Mouse (Mus musculus): ENCODE measurements at regions not wholly inside any gene's neighbourhood (a gene's known extent, or its start where the extent isn't known, plus 50 kb on each side); places are given as distances from the start of the nearest gene placed in this dataset.

DNA sequence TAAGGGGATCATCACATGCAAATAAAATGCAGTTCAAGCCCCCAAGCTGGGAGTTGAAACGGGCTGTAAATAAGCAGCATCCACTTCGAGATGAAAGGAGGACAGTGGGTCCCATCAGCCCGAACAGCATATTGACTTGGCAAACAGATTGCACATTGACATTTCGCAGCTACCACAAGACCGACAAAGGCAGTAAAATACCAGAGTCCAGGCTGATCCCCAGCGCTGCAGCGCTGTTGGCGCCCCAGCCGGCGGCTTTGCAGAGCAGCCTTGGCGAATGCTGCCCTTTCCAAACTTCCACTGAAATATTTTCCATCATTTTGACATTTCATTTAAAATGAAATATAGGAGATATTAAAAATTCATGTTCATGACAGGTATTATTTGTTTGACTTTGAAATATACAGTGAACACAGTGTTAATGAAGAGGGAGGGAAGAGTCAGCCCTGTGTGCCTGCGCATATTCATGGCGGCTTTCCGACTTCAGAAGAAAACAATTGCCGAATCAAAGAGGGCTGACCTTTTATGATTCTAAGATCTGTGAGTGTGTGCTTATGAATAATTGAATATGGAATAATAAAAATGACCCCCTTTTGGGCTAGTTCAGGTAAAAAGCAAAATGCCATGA lies 98.4 kb downstream of the Sqor start:
- Histone ChIP-seq H3K9me3 (no peaks in the 10 kb centered on the region), H3K9ac (no peak overlapping the region), H3K4me1 (replicated peaks) (no peaks in the 10 kb centered on the region), H3K4me2 (no peak overlapping the region), H3K36me3 (no peaks in the 10 kb centered on the region), H3K27me3 (no peaks in the 10 kb centered on the region), H3K4me3 (no peak overlapping the region), H3K27ac (replicated peaks) (peak overlapping the region; percentile 49)
- WGBS: 60% methylated on average over 15 of the region's 15 CpGs
- no peak for ATAC-seq (ENCODE audit: low FRiP score, low read depth)

GRCm38 (mm10) chr2:122863971-122864348 lies 98.9 kb downstream of the Sqor start:
- no peak overlapping the region for H3K27ac ChIP-seq (replicated peaks)
- no peak overlapping the region for H3K4me3 ChIP-seq
- H3K9ac ChIP-seq: no peak overlapping the region
- no peaks in the 10 kb centered on the region for H3K36me3 ChIP-seq
- no peaks in the 10 kb centered on the region for H3K27me3 ChIP-seq
- no peaks in the 10 kb centered on the region for H3K9me3 ChIP-seq
- 85% methylated on average over 1 of the region's 1 CpGs for WGBS
- H3K4me1 ChIP-seq (replicated peaks): no peaks in the 10 kb centered on the region
- no peak overlapping the region for H3K4me2 ChIP-seq
- ATAC-seq (ENCODE audit: low FRiP score, low read depth): no peak

DNA sequence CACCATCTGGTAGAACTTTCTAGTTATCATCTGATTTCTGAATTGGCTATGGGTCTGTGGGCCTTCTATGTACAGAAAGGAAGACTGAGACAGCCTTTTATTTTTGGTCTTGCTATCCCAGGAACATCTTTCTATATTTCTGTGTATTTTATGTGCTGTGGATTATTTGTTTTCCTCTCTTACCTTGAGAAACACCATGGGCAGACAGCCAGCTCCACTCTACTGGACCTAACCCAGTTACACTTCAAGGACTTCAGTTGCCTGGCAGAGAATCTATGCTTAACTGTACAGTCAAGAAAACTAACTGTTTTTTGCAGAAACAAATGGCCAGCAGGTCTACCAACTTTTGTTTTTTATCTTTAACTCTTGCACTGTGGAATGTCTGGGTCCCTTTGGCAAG lies 122.1 kb downstream of the Sqor start:
- Histone ChIP-seq H3K4me1 (replicated peaks) (no peaks in the 10 kb centered on the region), H3K4me3 (no peak overlapping the region), H3K27me3 (no peaks in the 10 kb centered on the region), H3K36me3 (no peaks in the 10 kb centered on the region), H3K9me3 (no peaks in the 10 kb centered on the region), H3K4me2 (no peak overlapping the region), H3K27ac (replicated peaks) (no peak overlapping the region), H3K9ac (no peak overlapping the region)
- no peak for ATAC-seq (ENCODE audit: low FRiP score, low read depth)

GRCm38 (mm10) chr2:122887526-122887925 lies 122.5 kb downstream of the Sqor start:
- Histone ChIP-seq H3K9me3 (no peaks in the 10 kb centered on the region), H3K4me2 (no peak overlapping the region), H3K27me3 (no peaks in the 10 kb centered on the region), H3K27ac (replicated peaks) (no peak overlapping the region), H3K4me3 (no peak overlapping the region), H3K36me3 (no peaks in the 10 kb centered on the region), H3K4me1 (replicated peaks) (no peaks in the 10 kb centered on the region), H3K9ac (no peak overlapping the region)
- ATAC-seq (ENCODE audit: low FRiP score, low read depth): no peak

DNA sequence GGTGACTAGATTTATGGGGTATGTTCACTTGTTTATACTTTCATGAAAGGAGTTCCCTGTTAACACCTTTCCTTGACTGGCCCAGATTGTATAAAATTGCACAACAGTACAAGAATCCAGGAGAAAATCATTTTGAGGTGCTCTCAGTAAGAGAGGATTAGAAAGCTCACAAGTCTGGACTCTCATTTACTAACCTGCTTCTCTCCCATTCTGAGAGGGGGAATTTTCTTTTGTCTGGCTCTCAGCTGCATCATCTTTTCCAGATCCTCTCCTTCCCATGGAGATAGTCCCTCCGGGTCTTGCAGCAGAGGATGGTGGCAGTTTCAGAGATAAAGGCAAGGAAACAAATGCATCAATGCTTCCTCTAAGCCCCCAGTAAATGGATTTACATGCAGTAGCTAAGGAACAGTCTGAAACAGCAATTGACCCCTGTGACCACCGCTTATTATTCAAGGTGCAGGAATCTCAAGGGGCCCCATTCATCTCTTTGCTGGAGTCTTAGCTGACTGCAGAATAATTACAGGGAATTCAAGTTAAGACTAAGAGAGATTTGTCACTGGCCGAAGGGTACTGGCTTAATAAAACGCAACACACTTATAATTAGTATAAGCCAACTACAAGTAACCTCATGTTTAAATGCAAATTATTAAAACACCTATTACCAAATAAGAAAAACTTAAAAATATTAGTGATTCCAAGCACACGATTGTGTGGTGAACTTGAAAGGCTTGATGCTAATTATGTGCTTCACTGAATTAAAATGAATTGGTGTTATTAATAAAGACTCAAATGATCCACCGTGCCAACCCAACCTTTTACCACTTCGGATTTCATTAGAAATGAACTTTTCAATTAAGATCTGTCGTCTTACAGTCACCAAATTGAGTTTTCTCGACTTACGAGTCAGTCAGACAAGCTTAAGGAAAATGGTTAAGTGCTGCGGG lies 140.4 kb downstream of the Sqor start:
- H3K9ac ChIP-seq: no peak overlapping the region
- no peak overlapping the region for H3K4me2 ChIP-seq
- H3K27ac ChIP-seq (replicated peaks): 0 out of 2 replicates have a peak overlapping the region, but pooled peaks have one; percentile 10

DNA sequence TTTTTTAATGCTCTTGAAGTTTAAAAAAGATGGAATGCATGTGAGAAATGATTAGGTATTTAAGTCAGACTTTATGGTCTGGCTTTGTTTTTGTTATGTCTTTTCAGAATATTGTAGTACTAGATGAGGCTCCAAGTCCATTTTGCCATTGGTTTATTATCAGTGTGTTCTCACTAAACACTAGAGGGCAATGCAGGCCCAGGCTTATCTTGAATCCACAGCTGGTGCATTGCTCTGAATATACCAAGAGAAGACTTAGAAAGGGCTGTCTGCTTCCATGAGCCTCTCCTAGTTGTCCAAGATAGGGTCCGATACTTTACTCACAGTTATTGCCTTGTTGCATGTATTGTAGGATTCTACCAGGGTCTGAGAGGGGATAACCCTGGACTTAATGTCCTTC lies 151.7 kb downstream of the Sqor start:
- Histone ChIP-seq H3K27me3 (no peaks in the 10 kb centered on the region), H3K4me2 (no peak overlapping the region), H3K4me1 (replicated peaks) (no peaks in the 10 kb centered on the region), H3K27ac (replicated peaks) (no peak overlapping the region), H3K9me3 (no peaks in the 10 kb centered on the region), H3K9ac (no peak overlapping the region), H3K36me3 (no peaks in the 10 kb centered on the region), H3K4me3 (no peak overlapping the region)
- ATAC-seq (ENCODE audit: low FRiP score, low read depth): no peak
- WGBS: 88% methylated on average over 1 of the region's 1 CpGs

More for the DNA sequence above, 140.4 kb downstream of the Sqor start:
- 22% methylated on average over 11 of the region's 11 CpGs for WGBS
- no peaks in the 10 kb centered on the region for H3K36me3 ChIP-seq
- H3K27me3 ChIP-seq: no peaks in the 10 kb centered on the region
- H3K9me3 ChIP-seq: no peaks in the 10 kb centered on the region
- ATAC-seq (ENCODE audit: low FRiP score, low read depth): 0 out of 2 replicates have a peak, but pooled peaks have one; percentile 38
- H3K4me1 ChIP-seq (replicated peaks): peaks cover 7% of the 10 kb centered on the region; the same call in 1 of the 2 replicates
- no peak overlapping the region for H3K4me3 ChIP-seq

- H3K9me3 ChIP-seq: no peaks in the 10 kb centered on the region
- no peaks in the 10 kb centered on the region for H3K27me3 ChIP-seq
- H3K4me1 ChIP-seq (replicated peaks): no peaks in the 10 kb centered on the region
- no peak for ATAC-seq (ENCODE audit: low FRiP score, low read depth)
- no peak overlapping the region for H3K4me3 ChIP-seq
- no peak overlapping the region for H3K4me2 ChIP-seq
- no peak overlapping the region for H3K9ac ChIP-seq
- 42% methylated on average over 4 of the region's 4 CpGs for WGBS
- H3K27ac ChIP-seq (replicated peaks): no peak overlapping the region
- no peaks in the 10 kb centered on the region for H3K36me3 ChIP-seq
These were observed 172.9 kb downstream of the Sqor start for GRCm38 (mm10) chr2:122937922-122938321.

DNA sequence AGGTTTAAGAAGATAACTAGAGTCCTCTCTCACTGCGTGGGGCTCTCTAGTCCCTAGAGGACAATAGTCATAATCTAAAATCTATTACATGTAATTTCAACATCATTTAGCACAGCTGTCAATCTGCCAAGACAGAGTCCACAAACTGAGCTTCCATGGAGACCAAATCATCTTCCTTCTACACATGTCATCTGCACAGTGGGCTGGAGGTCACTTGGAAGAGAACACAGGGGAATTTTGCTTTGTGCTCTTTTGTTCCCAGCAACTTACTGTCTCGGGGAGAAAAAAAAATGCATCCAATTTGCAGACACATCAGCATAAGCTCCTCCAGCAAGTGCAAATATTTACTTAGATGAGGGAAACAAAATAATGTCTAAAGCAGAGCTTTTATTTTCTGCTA lies 179.8 kb downstream of the Sqor start:
- no peak overlapping the region for H3K4me3 ChIP-seq
- H3K4me2 ChIP-seq: no peak overlapping the region
- no peaks in the 10 kb centered on the region for H3K9me3 ChIP-seq
- ATAC-seq (ENCODE audit: low FRiP score, low read depth): no peak
- WGBS: 25% methylated on average over 2 of the region's 2 CpGs
- no peaks in the 10 kb centered on the region for H3K27me3 ChIP-seq
- no peak overlapping the region for H3K27ac ChIP-seq (replicated peaks)
- no peaks in the 10 kb centered on the region for H3K4me1 ChIP-seq (replicated peaks)
- H3K9ac ChIP-seq: no peak overlapping the region
- H3K36me3 ChIP-seq: no peaks in the 10 kb centered on the region

- H3K4me3 ChIP-seq: no peak overlapping the region
- 87% methylated on average over 3 of the region's 3 CpGs for WGBS
- no peak for ATAC-seq (ENCODE audit: low FRiP score, low read depth)
- H3K9ac ChIP-seq: no peak overlapping the region
- no peaks in the 10 kb centered on the region for H3K4me1 ChIP-seq (replicated peaks)
- H3K9me3 ChIP-seq: no peaks in the 10 kb centered on the region
- no peak overlapping the region for H3K4me2 ChIP-seq
- H3K27me3 ChIP-seq: no peaks in the 10 kb centered on the region
- no peak overlapping the region for H3K27ac ChIP-seq (replicated peaks)
- H3K36me3 ChIP-seq: no peaks in the 10 kb centered on the region
These were observed 180.9 kb downstream of the Sqor start for GRCm38 (mm10) chr2:122945891-122946290.

DNA sequence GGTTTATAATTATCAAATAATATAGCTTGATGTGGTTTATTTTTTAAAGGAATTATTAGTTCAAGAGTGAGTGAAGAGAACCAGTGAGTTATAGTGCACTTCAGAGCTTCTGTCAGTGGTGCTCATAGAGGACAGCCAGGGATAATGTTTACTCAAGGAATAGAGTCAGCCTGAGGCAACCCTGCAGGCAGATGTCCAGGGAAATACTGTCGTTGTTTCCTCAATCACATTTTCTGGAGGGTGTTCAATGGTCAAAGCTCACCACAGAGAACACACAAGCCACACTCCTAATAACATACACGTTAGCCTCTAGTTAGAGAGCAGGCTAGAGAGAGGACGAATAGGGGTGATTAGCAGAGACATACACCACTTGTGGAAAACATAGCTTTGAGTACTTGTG lies 184.0 kb downstream of the Sqor start:
- 87% methylated on average over 3 of the region's 3 CpGs for WGBS

DNA sequence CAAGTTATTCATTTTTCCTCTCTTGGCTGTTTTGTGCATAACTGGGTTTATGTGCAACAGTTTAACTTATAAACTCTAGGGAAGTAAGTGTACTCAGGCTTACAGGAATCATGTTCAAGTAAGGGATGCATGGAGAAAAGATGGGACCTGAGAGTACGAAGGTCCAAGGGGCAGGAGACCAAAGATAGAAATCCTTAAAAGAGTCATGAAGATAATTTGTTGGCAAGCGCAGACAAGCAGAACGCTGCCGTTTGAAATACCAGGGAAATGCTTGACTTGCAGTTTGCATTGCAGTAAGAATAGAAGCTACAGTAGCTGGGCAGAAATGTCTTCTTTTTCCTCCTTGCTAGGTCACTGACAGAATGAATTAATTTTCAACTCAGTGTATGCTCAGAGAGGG lies 196.7 kb downstream of the Sqor start:
- no peak for ATAC-seq (ENCODE audit: low FRiP score, low read depth)

More for the DNA sequence above, 184.0 kb downstream of the Sqor start:
- H3K27me3 ChIP-seq: no peaks in the 10 kb centered on the region
- no peak overlapping the region for H3K9ac ChIP-seq
- H3K36me3 ChIP-seq: no peaks in the 10 kb centered on the region
- no peaks in the 10 kb centered on the region for H3K9me3 ChIP-seq
- no peak overlapping the region for H3K27ac ChIP-seq (replicated peaks)
- no peak for ATAC-seq (ENCODE audit: low FRiP score, low read depth)
- no peak overlapping the region for H3K4me3 ChIP-seq
- H3K4me2 ChIP-seq: no peak overlapping the region
- H3K4me1 ChIP-seq (replicated peaks): no peaks in the 10 kb centered on the region

DNA sequence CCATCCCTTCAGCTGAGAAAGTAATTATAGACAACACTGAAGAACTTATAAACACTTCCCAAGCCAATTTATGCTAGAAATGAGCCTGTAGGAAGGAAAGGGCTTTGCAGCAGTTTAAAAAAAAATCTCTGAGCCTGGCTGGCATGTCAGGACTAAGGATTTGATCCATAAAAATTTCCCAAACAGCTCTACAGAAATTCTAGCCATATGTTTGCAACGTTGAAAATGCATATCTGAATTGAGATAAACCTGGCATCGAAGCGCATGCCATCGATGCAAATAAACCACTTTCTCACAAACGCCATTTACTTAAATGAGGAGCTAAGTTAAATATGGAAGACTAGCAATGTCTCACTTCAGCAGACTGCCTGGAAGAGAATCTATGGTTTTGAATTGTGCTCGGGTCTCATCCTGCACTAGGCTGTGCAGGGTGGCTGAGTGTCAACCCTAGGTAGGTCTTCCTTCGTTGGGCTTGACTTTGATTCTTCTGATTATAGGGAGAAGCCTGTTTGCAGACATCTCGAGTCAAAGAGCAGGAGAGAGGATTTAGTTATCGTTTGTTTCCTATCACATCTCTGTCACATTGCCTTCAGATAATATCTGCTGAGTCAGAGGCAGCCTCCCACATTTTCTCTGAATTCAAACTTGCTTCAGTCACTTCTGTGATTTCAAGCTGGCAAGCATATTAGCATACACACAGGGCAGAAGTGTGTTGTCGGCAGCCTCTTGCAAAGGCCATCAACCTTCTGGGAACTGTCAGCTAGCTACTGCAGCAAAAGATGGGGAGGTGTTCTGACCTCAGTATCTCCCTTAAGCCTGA lies 204.0 kb downstream of the Sqor start:
- H3K4me1 ChIP-seq (replicated peaks): no peaks in the 10 kb centered on the region
- H3K4me3 ChIP-seq: no peak overlapping the region
- no peaks in the 10 kb centered on the region for H3K27me3 ChIP-seq
- H3K27ac ChIP-seq (replicated peaks): no peak overlapping the region
- H3K36me3 ChIP-seq: no peaks in the 10 kb centered on the region
- no peak for ATAC-seq (ENCODE audit: low FRiP score, low read depth)
- H3K9ac ChIP-seq: no peak overlapping the region
- no peaks in the 10 kb centered on the region for H3K9me3 ChIP-seq
- H3K4me2 ChIP-seq: no peak overlapping the region
- WGBS: 83% methylated on average over 10 of the region's 10 CpGs

More for the DNA sequence above, 196.7 kb downstream of the Sqor start:
- Histone ChIP-seq H3K27ac (replicated peaks) (no peak overlapping the region), H3K4me2 (no peak overlapping the region), H3K4me3 (no peak overlapping the region), H3K9ac (no peak overlapping the region), H3K4me1 (replicated peaks) (no peaks in the 10 kb centered on the region), H3K9me3 (no peaks in the 10 kb centered on the region), H3K36me3 (no peaks in the 10 kb centered on the region), H3K27me3 (no peaks in the 10 kb centered on the region)
- WGBS: 86% methylated on average over 4 of the region's 4 CpGs
